Mouse (Mus musculus): Measurements from ENCODE around the gene Cnih3.
A peak's percentile ranks its signal among the peaks of the same experiment; 100 is the strongest.

Gene Cnih3

GRCm38 (mm10) chr1:181352367-181353199, at the start of gene Cnih3:
TSS of gene Cnih3 (plus strand) at chr1:181352628.
- no peak for DNase-seq (ENCODE audit: low read depth)

- DNase-seq (ENCODE audit: low read depth), result no peak
These were observed 44.4 kb upstream of the Cnih3 start for GRCm38 (mm10) chr1:181307981-181308380.

- no peak for DNase-seq (ENCODE audit: low read depth)
These were observed 41.7 kb upstream of the Cnih3 start for GRCm38 (mm10) chr1:181310712-181311111.

DNA sequence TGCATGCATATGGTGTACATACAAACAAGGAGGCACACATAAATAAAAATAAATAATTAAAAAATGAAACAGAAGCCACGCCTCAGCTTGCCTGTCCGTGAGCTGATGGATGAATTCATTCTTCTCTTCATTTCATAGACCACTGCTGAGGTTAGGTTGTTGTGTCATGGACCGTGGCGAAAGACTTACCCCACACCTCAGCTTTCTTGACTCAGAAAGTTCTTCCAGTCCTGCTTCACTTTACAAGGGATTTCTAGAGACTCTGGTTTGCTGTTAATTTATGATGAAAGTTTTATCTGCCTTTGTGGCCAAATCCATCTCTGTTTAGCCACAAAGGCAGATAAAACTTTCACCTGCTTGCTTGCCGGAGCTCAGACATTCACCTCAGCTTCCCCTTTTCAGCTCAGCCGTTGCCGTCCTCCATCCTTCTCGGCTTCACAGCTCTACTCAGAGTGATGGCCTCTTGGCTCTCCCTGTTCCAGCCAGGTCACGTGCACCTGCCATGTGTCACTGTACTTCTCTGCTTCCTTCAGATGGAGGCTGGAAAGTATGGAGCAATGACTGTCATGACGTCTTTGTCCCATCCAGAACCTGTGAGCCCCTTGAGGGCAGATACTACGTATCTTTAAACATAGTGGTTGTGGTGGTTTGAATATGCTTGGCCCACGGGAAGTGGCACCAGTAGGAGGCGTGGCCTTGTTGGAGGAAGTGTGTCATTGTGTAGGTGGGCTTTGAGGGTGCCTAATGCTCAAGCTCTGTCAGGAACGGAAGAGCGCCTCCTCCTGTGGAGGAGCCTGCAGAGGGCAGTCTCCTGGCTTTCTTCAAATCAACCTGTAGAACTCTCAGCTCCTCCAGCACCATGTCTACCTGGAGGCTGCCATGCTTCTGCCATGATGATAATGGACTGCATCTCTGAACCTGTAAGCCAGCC, 40.0 kb upstream of the Cnih3 start:
- no peak for DNase-seq (ENCODE audit: low read depth)

DNA sequence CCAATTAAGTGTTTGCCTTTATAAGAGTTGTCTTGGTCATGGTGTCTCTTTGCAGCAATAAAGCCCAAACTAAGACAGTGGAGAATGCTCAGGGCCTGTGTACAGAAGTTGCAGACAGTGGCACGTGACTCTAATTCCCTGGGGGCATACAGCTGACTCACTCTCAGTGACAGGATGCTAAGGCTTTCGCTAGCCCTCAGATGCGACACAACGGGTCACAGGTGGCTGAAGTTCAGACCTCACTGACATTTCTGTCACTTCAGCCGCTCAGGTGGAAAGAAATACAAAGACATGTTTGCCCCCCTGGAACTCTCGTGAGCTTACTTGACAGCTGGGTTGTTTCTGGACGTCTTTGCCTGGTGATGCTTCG, 39.4 kb upstream of the Cnih3 start:
- no peak for DNase-seq (ENCODE audit: low read depth)

GRCm38 (mm10) chr1:181314301-181314700, 38.1 kb upstream of the Cnih3 start:
- DNase-seq (ENCODE audit: low read depth), result no peak

DNA sequence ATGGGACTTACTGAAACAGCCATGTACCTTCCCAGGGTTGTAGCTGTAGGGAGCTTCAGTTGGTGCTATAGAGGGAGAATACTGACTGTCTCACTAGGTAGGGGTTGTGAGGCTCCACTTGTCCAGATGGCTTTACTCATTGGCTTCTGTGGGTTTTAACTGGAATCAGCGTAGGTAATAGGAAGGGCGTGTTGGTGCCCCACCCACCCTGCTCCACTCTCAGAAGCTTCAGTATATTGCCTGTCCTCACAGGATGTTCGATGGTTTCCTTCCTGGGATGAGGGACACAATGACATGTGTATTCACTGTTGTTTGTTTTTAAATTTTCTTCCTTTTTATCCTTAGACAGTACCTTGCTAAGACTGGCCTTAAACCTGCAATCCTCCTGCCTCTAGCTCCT, 37.1 kb upstream of the Cnih3 start:
- DNase-seq (ENCODE audit: low read depth), result no peak

DNA sequence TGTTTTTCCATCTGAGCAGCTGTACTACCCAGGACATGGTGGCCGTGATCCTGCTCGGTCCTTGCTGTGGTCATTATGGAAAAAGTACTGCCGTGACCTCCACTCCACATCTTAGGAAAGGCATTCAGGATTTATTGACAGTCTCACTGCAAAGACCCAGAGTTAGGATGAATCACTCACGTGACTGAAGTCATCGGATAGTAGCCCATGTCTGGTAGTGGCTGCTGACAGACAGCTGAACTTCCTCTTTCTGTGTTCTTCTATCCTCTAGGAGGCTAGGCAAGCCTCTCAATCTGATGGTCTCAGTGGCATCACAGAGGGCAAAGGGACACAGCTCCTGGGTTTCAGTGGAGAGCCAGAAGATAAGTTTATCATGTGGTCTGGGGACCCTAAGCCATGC, 35.9 kb upstream of the Cnih3 start:
- DNase-seq (ENCODE audit: low read depth), result no peak

GRCm38 (mm10) chr1:181319466-181319865, 33.0 kb upstream of the Cnih3 start:
- DNase-seq (ENCODE audit: low read depth), result no peak

DNA sequence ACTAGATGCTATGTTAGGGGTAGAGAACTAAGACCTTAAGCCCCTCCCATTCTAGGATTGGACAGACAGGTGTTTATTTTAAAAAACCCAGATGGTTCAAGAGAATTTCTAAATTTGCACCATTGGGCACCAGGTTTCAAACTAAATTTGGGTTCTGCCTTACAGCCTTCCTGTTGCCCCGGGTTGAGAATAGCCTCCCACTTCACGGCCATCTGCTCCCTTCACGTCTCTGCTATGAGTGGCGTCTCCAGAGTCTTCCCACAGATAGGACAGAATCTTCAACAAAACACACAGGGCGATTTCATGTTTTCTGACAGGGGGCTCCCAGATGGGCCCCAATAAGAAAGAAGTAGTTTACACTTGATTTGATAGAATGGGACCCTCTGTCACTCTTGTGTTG, 31.3 kb upstream of the Cnih3 start:
- DNase-seq (ENCODE audit: low read depth), result no peak

DNA sequence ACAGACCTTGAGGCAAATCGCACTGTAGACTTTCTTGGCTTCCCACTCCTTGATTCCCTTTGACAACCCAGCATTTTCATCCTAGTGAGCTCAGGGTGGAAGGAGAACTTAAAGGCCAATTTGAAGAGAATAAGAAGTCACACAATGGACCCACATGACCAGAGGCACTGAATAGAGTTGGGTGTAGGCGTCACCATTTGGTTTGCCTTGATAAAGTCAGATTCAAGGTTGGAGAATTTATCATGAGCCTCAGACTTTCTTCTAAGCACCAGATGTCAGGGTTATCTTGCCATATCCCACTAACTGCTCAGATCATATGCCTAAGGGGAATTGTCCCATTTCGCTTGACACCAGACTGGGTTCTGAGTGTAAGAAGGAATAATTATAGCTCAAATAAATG, 29.3 kb upstream of the Cnih3 start:
- DNase-seq (ENCODE audit: low read depth), result no peak

GRCm38 (mm10) chr1:181327137-181327536, 25.3 kb upstream of the Cnih3 start:
- no peak for DNase-seq (ENCODE audit: low read depth)

GRCm38 (mm10) chr1:181327636-181328420, 24.6 kb upstream of the Cnih3 start:
- no peak for DNase-seq (ENCODE audit: low read depth)

GRCm38 (mm10) chr1:181329110-181329509, 23.3 kb upstream of the Cnih3 start:
- no peak for DNase-seq (ENCODE audit: low read depth)

GRCm38 (mm10) chr1:181332597-181332996, 19.8 kb upstream of the Cnih3 start:
- DNase-seq (ENCODE audit: low read depth), result peak; percentile 16

GRCm38 (mm10) chr1:181334329-181335018, 18.0 kb upstream of the Cnih3 start:
- peak; percentile 63 for DNase-seq (ENCODE audit: low read depth)

DNA sequence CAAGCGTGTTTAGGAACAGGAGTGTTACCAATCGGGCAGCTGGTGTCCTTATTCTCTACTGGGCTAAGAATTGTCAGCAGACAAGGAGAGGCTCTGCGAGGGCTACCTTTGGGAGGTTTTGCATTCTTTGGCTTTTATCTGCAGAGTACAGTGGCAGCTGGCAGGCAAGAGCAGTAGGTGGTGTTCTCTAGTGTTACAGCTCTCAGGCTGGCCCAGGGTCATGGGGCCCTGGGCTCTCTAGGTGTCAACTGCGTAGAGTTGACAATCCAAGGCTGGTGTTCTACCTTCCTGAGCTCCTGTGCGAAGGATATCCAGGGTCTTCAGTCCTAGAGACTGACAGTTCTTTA, 17.4 kb upstream of the Cnih3 start:
- no peak for DNase-seq (ENCODE audit: low read depth)

DNA sequence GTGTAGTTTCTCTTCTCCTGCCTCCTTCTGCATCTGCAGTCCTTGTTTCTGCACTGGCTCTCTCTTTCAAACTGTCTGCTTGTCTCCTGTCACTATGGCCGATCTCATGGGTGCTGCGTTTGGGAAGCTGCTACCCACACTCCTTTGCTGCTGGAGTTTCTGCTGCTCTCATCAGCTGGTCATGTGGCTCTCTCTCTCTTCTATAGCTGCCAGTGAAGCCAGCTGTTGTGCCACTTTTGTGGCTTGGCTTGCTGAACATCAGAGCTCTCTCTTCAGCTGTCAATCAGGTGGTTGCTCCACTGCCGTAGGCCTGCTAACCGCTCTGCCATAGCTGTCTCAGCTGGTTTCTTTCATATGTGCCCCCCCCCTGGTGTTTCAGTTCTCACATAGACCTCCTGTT, 17.0 kb upstream of the Cnih3 start:
- peak; percentile 49 for DNase-seq (ENCODE audit: low read depth)

DNA sequence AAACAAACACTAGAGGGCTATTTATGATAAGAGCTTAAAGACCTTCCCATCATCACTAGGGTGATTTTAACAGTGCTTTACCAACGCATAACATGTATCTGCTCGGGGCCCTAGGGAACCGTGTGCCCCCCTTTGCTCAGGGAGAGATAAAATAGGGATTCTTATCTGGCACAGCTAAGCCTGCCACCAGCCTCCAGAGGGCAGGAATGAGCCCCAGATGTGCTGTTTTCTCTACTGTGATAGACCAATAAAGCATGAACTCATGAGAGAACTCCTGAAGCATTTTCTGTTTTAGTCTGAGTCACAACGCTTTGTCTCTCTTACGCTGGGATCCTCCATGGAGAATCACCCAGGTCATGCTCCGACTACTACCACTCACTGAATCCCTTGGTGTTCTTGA, 15.6 kb upstream of the Cnih3 start:
- DNase-seq (ENCODE audit: low read depth), result no peak

- no peak for DNase-seq (ENCODE audit: low read depth)
These were observed 13.3 kb upstream of the Cnih3 start for GRCm38 (mm10) chr1:181339106-181339505.

DNA sequence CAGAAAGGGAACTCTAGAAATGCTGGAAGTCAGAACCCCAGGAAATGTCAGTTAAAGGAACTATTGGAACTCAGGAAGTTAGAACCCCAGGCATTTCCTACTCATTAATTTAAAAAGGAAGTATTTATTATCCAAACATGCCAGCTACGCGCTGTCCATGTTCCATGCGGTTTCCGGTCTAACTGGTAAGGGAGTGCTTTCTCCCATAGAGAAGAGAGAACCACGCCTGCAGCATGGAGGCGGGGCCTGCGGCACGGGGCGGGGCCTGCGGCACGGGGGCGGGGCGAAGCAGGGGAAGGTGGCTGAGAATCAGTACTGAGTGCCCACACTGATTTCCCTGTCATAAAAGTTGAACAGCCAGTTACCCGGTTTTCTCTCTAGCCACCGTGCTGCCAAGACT, 6.9 kb upstream of the Cnih3 start:
- DNase-seq (ENCODE audit: low read depth), result no peak

DNA sequence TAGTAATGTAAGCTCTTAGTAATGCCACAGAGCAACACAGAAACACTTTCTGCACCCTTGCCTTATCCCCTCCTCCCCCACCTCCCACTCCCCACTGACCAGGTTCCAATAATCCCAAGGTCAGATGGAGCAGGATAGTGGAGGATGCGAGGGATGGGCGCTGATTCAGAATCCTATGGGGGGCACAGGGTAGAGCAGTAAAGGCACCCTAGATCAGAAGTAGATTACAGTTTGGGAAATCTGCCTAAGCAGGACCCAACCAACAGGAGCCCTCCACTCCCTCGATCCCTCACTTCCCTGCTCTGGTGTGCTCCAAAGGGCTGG, 423 bp upstream of the Cnih3 start:
- DNase-seq (ENCODE audit: low read depth), result no peak
